Mouse (Mus musculus) embryonic facial prominence, embryonic 11.5 days (tissue): ENCODE measurements at regions not wholly inside any gene's neighbourhood (a gene's known extent, or its start where the extent isn't known, plus 50 kb on each side); places are given as distances from the start of the nearest gene placed in this dataset.

ENCODE experiments used
- ATAC-seq: fragments of 200-750 bp; cut with Nextera tagmentation; replicated peaks from 2 replicates; pipeline ENCODE4 v1.8.0; 2017; ENCODE audit warnings: low read depth; ENCODE audit not compliant: insufficient number of reproducible peaks, low FRiP score, low TSS enrichment
- DNase-seq: peaks from one replicate; pipeline ENCODE4 v3.0.0-alpha.2; 2015; ENCODE audit warnings: low spot score
- H3K27ac ChIP-seq: fragments of 300-500 bp; sonication (generic); replicated peaks from 2 replicates; pipeline ENCODE4 v1.5.1; 2014; ENCODE audit warnings: mild to moderate bottlenecking, low read depth, low read length, control low read depth
- H3K27me3 ChIP-seq: fragments of 300-500 bp; sonication (generic); 2 replicates; pipeline ENCODE4 v1.6.1; 2014; ENCODE audit warnings: mild to moderate bottlenecking, low read length, moderate library complexity, mixed read lengths; ENCODE audit not compliant: control insufficient read depth, insufficient read depth
- H3K36me3 ChIP-seq: fragments of 300-500 bp; sonication (generic); replicated peaks from 2 replicates; pipeline ENCODE4 v1.6.1; 2014; ENCODE audit warnings: low read depth, mild to moderate bottlenecking, low read length, moderate library complexity, mixed read lengths; ENCODE audit not compliant: control insufficient read depth, insufficient read depth
- H3K4me1 ChIP-seq: fragments of 300-500 bp; sonication (generic); 2 replicates; pipeline ENCODE4 v1.6.1; 2014; ENCODE audit warnings: low read length, mixed read lengths; ENCODE audit not compliant: control insufficient read depth, insufficient read depth
- H3K4me2 ChIP-seq: fragments of 300-500 bp; sonication (generic); 2 replicates; pipeline ENCODE4 v1.6.1; 2014; ENCODE audit warnings: low read depth, mild to moderate bottlenecking, control low read depth, low read length, moderate library complexity
- H3K4me3 ChIP-seq: fragments of 300-500 bp; sonication (generic); 2 replicates; pipeline ENCODE4 v1.5.1; 2014; ENCODE audit warnings: low read depth, low read length, control low read depth
- H3K9ac ChIP-seq: fragments of 300-500 bp; sonication (generic); replicated peaks from 2 replicates; pipeline ENCODE4 v1.6.1; 2014; ENCODE audit warnings: mild to moderate bottlenecking, control low read depth, low read length
- H3K9me3 ChIP-seq: fragments of 300-500 bp; sonication (generic); replicated peaks from 2 replicates; pipeline ENCODE4 v1.6.1; 2016; ENCODE audit warnings: mild to moderate bottlenecking, low read length, inconsistent platforms, mixed read lengths; ENCODE audit not compliant: control insufficient read depth
- WGBS: fragments of 180-500 bp; shearing (Covaris S2); extraction: QIAGEN DNeasy Blood & Tissue Kit; methylation state at CpG from one replicate; pipeline ENCODE4 v1.1.7; 2014; 5-methylcytosine and 5-hydroxymethylcytosine counted together

- Histone ChIP-seq H3K9ac (no peak overlapping the region), H3K4me2 (no peak overlapping the region), H3K27ac (no peak overlapping the region), H3K36me3 (no peaks in the 10 kb centered on the region), H3K4me3 (no peak overlapping the region), H3K9me3 (no peaks in the 10 kb centered on the region), H3K27me3 (no peaks in the 10 kb centered on the region), H3K4me1 (no peaks in the 10 kb centered on the region)
- WGBS: 61% methylated on average over 10 of the region's 10 CpGs
- ATAC-seq (no peak), DNase-seq (no peak)
These were observed 502.5 kb upstream of the Gm10131 start for GRCm38 (mm10) chr8:34614031-34614526.

- WGBS: 77% methylated on average over 5 of the region's 5 CpGs
These were observed 501.6 kb upstream of the Gm10131 start for GRCm38 (mm10) chr8:34613138-34613537.

DNA sequence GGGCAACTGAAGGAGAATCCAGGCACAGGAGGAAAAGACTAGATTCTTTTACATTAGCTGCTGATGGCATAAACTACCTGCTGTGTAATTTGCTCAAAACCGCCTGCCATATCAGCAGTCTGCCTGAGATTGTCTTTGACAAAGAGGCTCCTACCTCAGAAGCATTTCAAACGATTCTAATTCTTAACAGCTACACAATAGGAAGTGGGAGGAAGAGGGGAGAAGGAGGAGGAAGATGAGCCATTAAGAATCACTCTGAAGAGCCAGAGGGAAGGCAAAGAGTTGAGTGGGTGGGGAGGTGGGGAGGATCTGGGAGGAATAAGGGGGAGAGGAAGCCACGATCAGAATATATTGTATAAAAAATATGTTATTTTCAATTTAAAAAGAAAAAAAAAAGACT is 500.9 kb upstream of the Gm10131 start:
- Histone ChIP-seq H3K27me3 (no peaks in the 10 kb centered on the region), H3K9me3 (no peaks in the 10 kb centered on the region), H3K9ac (no peak overlapping the region), H3K4me3 (no peak overlapping the region), H3K36me3 (no peaks in the 10 kb centered on the region), H3K4me1 (no peaks in the 10 kb centered on the region), H3K4me2 (no peak overlapping the region), H3K27ac (no peak overlapping the region)
- 71% methylated on average over 3 of the region's 3 CpGs for WGBS
- no peak for ATAC-seq
- no peak for DNase-seq

More at GRCm38 (mm10) chr8:34613138-34613537, 501.6 kb upstream of the Gm10131 start:
- no peaks in the 10 kb centered on the region for H3K9me3 ChIP-seq
- DNase-seq: no peak
- no peak for ATAC-seq
- H3K9ac ChIP-seq: no peak overlapping the region
- H3K27me3 ChIP-seq: no peaks in the 10 kb centered on the region
- H3K4me1 ChIP-seq: no peaks in the 10 kb centered on the region
- H3K4me2 ChIP-seq: no peak overlapping the region
- no peak overlapping the region for H3K27ac ChIP-seq
- no peaks in the 10 kb centered on the region for H3K36me3 ChIP-seq
- H3K4me3 ChIP-seq: no peak overlapping the region

DNA sequence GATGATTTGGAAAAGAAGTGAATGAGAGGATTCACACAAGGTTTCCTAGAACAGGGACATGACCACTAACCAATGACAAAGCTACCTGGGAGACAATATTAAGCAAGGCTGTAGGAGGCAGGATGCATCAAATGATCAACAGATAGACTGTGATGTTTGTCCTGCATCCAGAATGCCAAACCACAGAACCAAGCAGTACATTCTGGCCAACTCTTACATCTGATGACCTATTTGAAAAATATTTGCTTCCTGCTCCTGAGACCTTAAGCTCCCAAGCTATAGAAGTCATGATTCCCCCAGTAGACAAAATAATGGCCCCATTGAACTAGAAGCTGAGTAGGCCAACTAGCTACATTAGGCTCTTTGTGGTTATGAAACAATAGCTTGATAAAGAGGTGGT is 498.6 kb upstream of the Gm10131 start:
- ATAC-seq (no peak), DNase-seq (no peak)
- Histone ChIP-seq H3K9me3 (no peaks in the 10 kb centered on the region), H3K4me3 (no peak overlapping the region), H3K27me3 (no peaks in the 10 kb centered on the region), H3K36me3 (no peaks in the 10 kb centered on the region), H3K27ac (no peak overlapping the region), H3K4me2 (no peak overlapping the region), H3K4me1 (no peaks in the 10 kb centered on the region), H3K9ac (no peak overlapping the region)

GRCm38 (mm10) chr8:34607426-34607825 is 495.9 kb upstream of the Gm10131 start:
- no peak for DNase-seq
- no peaks in the 10 kb centered on the region for H3K9me3 ChIP-seq
- H3K4me3 ChIP-seq: no peak overlapping the region
- no peak overlapping the region for H3K27ac ChIP-seq
- no peaks in the 10 kb centered on the region for H3K4me1 ChIP-seq
- H3K27me3 ChIP-seq: no peaks in the 10 kb centered on the region
- H3K36me3 ChIP-seq: no peaks in the 10 kb centered on the region
- H3K9ac ChIP-seq: no peak overlapping the region
- no peak overlapping the region for H3K4me2 ChIP-seq
- WGBS: 92% methylated on average over 2 of the region's 2 CpGs
- ATAC-seq: no peak

GRCm38 (mm10) chr8:34605031-34605430 is 493.5 kb upstream of the Gm10131 start:
- H3K9me3 ChIP-seq: no peaks in the 10 kb centered on the region
- H3K4me3 ChIP-seq: no peak overlapping the region
- DNase-seq (no peak), ATAC-seq (no peak)
- 98% methylated on average over 2 of the region's 2 CpGs for WGBS
- no peak overlapping the region for H3K9ac ChIP-seq
- H3K27me3 ChIP-seq: no peaks in the 10 kb centered on the region
- H3K36me3 ChIP-seq: no peaks in the 10 kb centered on the region
- H3K4me1 ChIP-seq: no peaks in the 10 kb centered on the region
- no peak overlapping the region for H3K4me2 ChIP-seq
- H3K27ac ChIP-seq: no peak overlapping the region

DNA sequence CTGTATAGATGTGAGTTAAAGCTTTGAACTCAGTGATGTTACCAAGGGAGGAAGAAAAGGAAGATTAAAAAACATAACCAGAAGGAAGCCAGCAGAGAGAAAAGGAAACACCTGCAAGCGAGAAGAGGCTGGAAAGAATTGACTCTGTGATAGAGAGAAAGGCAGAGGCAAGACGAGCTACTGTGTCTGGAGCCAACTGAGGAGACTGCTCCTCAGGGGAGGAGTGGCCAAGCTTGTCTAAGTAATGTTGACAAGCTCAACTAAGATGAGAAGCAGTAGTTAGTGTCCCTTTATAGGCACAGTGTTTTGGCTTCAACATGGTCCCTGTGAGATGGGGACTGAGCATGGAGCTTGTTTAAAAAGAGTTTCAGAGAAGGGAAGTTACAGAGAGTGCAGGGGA is 493.0 kb upstream of the Gm10131 start:
- no peak overlapping the region for H3K4me3 ChIP-seq
- WGBS: 65% methylated on average over 2 of the region's 2 CpGs
- no peak overlapping the region for H3K27ac ChIP-seq
- no peak overlapping the region for H3K4me2 ChIP-seq
- H3K27me3 ChIP-seq: no peaks in the 10 kb centered on the region
- no peak overlapping the region for H3K9ac ChIP-seq
- H3K9me3 ChIP-seq: no peaks in the 10 kb centered on the region
- no peaks in the 10 kb centered on the region for H3K4me1 ChIP-seq
- ATAC-seq (no peak), DNase-seq (no peak)
- H3K36me3 ChIP-seq: no peaks in the 10 kb centered on the region

DNA sequence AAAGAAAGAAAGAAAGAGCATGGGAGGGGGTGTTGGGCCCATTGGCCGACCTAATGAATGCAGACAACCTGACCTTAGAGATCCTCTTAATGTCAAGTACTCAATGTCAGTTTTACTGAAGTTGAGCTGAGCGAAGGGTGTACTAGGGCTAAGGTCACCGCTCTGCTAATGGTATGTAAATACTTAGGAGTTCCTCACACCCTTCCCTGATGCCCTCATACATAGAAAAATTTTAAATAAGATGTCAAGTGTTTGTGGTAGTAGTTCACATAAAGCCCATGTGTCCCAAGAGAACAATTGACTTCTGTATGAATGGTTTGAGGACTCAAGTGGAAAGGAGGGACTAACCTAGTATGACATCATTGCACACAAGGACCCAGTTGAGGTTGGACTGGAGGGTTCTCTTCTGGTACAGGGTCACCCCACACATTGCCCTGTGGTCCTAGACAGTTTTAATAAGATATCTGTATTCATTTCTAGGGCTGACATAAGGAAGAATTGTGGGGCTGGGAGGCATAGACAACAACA is 490.0 kb upstream of the Gm10131 start:
- 73% methylated on average over 3 of the region's 3 CpGs for WGBS
- no peak overlapping the region for H3K9ac ChIP-seq
- H3K4me2 ChIP-seq: no peak overlapping the region
- no peaks in the 10 kb centered on the region for H3K9me3 ChIP-seq
- no peak for DNase-seq
- H3K27me3 ChIP-seq: no peaks in the 10 kb centered on the region
- no peaks in the 10 kb centered on the region for H3K36me3 ChIP-seq
- H3K4me1 ChIP-seq: no peaks in the 10 kb centered on the region
- no peak overlapping the region for H3K4me3 ChIP-seq
- no peak for ATAC-seq
- no peak overlapping the region for H3K27ac ChIP-seq
